Mouse (Mus musculus): ENCODE results near the gene Rab25.

The Rab25 gene

DNA sequence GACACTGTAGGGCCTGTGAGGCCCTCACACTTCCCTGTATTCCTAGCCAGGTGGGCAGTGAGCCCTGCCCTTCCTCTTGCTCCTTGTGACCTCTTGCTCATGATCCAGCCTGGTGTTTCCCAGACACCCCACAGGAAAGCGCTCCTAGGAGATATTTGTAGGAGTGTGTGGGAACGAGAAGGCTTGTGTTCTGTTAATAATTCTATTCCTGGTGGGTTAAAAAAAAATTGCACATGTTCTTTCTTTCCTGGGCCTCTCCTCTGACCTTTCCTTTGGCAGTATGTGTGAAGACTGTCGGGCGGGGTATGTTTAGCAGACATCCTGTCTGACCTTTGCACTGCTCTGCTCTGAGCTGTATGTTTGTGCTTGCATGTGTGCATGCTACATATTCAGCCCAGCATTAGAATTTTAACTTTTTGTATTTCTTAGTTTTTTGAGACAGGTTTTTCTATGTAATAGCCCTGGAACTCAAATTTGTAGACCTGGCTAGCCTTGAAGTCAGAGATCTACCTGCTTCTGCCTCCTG lies 18.5 kb upstream of the Rab25 start:
- DNase-seq = no peak

DNA sequence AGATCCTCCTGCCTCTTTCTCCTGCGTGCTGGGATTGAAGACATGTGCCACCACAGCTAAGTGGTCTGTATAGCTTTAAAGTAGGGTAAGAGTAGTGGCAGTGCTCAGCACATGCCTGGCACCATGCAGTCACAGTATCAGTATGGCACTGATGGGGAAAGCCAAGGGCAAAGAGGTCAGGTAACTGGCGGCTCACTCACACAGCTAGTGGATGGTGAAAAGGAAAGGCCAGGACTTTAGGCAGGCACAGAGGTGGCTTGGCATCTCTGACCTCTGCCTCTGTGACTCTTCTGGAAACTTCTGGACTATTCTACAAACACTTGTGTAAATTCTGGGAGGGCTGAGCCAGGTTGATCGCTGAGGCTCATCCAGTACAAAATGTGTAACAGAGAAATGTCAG lies 18.0 kb upstream of the Rab25 start:
- no peak for DNase-seq

DNA sequence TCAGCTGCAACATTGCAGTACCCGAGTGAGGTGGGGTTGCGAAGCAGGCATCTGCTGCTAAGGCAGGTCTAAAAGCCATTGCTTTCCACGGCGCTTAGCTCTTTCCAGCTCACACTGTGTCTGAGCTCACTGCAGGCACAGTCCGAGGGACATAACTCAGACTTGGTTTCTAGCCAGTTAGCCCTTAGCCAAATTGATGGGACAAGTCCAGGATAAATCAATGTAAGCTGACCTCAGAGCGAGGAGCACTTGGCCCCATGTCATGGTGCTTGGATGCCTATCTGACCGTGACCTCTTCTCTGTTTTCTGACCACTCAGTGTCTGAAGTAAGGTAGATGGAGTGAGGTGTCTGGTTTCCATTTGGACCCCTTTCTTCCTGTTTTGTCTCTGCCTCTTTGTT lies 15.9 kb upstream of the Rab25 start:
- no peak for DNase-seq

DNA sequence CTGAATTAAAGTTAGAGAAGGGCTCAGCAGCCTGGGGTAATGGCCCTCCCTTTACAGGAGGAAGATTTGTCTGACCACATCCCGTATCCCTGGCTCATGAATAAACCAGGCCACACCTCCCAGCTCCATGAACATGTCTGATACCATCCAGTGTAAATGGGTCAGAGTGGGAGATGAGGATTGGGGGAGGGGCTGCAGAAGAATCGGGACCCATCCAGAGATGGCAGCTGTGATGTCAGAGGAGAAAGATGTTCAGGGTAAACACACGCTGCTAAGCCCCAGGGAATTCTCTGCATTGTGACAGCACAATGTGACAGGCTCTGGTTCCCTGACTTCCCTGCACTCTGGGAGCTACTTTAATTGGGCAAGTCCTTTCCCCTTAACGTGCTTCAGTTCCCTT lies 15.3 kb upstream of the Rab25 start:
- no peak for DNase-seq

DNA sequence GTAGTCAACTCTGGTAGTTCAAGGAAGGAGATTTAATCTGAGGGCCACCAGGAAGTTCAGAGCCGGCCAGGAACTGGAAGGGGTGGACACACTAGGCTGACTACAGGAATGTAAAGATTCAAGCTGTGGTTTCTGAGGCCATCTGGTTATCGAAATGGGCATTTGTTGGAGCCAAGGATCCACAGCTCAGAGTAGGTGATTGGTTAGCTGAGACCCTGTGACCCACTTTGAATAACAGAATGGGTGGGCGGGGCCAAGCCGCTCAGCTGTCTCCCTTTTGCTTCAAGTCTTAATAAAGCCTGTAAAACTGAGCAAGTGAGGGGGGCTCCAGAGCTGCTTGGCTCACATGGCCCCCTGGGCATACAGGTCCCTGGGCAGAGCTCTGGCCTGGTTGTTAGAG lies 13.9 kb upstream of the Rab25 start:
- DNase-seq = no peak

DNA sequence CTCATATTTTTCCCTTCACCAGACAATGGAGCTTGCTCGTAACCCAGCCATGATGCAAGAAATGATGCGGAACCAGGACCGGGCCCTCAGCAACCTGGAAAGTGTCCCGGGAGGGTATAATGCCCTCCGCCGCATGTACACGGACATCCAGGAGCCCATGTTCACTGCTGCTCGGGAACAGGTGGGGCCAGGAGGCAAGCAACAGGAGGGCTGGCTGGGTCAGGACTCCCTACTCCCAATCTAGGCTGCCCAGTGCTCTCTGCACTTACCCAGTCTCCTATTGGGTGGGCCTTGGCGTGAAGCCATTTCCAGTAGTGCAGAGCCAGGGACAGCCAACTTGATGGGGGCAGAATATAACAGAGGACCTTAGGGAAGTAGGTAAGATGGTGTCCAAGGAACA lies 11.5 kb upstream of the Rab25 start:
- no peak for DNase-seq

DNA sequence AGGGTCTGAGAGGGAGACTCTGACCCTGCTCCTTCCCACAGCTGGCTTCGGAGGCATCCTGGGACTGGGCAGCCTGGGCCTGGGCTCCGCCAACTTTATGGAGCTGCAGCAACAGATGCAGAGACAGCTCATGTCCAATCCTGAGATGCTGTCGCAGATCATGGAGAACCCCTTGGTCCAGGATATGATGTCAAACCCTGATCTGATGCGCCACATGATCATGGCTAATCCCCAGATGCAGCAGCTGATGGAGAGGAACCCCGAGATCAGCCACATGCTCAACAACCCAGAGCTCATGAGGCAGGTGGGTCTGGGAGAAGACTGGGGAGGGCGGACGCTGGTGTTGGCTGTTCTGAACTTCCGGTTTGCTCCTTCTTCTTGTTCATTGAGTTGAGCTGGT lies 8.5 kb upstream of the Rab25 start:
- DNase-seq = no peak

DNA sequence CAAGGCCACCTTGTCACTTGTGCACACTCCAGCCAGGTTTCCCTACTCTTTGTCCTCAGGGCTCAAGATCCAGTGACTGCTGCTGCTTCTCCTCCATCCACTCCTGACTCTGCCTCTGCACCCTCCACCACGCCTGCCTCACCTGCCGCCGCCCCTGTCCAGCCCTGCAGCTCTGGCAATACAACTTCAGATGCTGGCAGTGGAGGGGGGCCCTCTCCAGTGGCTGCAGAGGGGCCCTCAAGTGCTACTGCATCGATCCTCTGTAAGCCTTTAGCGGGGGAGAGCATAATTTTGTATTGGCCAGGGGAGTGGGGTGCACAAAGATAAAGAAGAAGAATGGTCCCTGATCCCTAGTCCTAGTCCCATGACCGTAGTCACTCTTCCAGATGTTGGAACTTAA lies 7.6 kb upstream of the Rab25 start:
- no peak for DNase-seq

DNA sequence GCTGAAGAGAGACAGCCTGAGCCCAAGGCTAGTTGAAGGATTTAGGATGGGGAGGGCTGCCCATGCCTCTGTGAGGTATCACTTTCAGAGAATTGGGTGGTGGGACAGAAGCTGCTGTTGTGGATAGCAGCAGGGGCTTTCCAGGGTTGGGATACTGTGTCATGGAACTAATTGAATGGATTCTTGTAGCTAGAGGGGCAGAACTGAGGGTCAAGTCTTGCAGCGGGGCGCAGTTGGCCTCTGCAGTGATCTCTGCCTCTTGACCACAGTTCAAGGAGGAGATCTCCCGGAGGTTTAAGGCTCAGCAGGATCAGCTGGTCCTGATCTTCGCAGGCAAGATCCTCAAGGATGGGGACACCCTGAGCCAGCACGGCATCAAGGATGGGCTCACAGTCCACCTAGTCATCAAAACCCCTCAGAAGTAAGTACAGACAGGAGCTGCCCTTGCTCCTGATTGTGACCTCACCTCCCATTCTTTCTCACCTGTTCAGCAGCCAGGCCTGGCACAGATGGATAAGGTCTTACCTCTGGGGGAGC lies 7.0 kb upstream of the Rab25 start:
- DNase-seq = no peak

DNA sequence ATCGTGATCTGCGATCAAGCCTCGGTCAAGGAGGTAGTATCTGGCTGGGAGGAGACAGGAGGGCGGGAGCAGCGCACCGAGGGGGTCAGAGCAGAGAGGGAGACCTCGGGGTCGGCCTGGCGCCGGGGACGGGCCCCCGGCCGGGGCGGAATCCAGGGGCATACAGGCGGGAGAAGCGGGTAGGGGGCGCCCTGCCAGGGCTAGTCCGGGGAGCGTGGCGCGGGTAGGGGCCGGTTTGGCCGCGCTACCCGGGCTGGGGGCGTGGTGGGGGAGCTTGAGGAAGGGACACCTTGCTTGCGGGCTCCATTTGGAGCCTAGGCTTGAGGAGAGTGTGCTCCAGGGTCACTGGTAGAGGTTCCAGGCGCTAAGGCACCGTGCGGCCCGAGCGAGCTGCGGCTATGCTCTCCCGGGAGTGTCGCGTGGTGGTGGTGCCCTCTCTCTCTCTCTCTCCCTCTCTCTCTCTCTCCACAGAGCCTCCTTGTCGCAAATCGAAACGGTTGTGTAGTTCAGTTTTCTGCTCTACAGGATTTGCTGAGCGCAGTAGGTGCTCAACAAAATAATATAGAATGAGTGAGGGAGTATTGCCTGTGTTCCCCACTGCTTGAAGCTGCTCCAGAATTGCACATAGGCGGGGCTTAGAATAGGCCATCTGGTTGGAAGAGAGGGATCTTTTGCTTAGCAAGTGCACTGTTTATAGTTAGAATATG lies 5.9 kb upstream of the Rab25 start:
- peak in 1 of 2 experiments; percentile 71 for DNase-seq

DNA sequence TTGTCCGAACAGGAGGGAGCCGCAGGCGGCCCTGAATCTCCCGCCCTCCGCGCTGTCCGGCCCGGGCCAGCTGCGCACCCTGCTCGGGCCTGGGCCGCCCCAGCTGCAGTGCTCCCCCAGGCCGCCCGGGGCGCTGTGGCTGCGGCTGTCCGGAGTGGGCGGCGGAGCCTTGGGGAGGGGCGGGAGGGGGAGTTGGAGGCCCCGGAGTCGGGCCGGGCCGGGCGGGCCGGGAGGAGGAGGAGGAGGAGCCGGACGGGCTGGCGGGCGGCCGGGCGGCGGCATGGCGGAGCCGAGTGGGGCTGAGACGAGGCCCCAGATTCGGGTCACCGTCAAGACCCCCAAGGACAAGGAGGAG lies 5.4 kb upstream of the Rab25 start, which contains the start of gene Ubqln4:
TSS of gene Ubqln4 (plus strand) at position 234 of the 355 bp plus-strand sequence.
- DNase-seq = peak; percentile 84 to 93

DNA sequence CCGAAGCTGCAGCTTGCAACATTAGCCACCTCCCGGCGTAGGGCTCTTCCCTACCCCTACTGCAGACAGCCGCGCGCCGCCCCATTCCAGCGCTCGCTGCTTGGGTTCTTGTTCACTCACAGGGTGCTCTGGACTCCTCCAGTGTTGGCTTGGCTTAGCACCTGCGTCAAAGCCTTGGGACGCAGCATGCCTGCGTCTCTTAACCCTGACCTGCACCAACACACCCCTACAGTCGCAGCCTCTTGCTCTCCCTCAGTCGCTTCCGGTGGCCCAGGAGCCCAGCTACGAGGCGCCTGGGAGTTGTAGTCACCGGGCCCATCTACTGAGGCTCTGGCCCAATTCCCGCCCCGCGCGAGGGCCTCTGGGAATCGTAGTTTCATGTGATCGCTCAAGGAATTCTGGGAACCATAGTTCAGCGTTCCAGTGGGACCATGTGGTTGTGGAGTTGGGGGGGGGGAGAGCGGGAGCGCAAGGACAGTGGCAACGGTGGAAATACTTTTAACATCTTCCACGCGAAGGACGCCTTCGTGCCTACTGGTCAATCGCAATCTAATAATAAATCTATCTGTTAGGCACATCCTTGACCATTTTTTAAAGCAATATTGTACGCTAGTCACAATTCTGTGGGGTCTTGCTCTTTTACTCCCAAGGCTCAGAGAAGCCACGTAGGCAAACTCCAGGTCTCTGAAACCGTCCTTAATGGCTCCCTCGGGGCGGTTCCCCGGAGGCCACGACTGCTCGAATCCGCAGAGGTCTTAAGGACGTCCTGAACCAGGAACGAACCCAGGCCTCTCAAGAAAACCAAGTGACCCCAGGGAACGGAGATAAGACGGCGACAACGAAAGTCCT lies 4.8 kb upstream of the Rab25 start, which contains the start of gene Lamtor2:
TSS of gene Lamtor2 (minus strand) at position 399 of the 849 bp plus-strand sequence.
- peak; percentile 90 to 91 for DNase-seq

DNA sequence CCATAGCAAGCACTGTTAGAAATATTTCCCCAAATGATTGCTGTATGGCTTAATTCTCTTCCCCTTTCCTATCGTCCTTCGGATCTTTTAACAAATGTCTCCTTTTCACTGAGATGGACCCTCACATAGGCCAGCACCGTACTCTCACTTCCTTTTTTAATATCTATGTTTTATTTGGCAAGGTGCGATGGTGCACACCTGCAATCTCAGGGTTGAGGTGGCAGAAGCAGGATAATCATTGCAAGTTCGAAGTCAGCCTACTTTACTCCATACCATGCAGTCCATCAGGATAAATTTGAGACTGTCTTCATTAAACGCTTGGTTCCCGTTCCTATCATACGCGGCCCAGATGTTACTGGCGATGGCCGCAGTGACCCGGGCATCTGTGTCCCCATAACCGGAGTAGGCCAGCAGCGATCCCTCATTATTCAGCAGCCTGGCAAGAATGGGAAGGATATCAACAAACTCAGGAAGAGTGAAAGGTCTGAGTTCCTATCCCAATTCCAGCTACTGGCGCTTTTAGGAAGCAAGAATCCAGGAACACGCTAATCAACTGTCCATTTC lies 4.1 kb upstream of the Rab25 start:
- no peak for DNase-seq

DNA sequence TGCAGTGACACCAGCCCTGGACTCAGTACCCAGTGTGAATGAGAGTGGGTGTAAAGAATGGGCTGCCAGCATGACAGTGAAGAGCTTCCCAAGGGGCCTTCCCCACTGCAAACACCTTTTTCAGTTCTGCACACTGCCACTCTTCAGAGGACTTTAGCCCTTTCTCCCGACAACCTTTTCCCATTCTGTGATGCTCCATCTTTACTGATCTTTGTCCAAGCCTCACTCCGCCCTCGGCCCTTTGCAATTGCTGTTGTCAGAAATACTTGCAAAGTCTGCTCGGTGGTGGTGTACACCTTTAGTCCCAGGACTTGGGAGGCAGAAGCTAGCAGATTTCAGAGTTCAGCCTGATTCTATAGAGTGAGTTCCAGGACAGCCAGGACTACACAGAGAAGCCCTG lies 3.5 kb upstream of the Rab25 start:
- DNase-seq = no peak

DNA sequence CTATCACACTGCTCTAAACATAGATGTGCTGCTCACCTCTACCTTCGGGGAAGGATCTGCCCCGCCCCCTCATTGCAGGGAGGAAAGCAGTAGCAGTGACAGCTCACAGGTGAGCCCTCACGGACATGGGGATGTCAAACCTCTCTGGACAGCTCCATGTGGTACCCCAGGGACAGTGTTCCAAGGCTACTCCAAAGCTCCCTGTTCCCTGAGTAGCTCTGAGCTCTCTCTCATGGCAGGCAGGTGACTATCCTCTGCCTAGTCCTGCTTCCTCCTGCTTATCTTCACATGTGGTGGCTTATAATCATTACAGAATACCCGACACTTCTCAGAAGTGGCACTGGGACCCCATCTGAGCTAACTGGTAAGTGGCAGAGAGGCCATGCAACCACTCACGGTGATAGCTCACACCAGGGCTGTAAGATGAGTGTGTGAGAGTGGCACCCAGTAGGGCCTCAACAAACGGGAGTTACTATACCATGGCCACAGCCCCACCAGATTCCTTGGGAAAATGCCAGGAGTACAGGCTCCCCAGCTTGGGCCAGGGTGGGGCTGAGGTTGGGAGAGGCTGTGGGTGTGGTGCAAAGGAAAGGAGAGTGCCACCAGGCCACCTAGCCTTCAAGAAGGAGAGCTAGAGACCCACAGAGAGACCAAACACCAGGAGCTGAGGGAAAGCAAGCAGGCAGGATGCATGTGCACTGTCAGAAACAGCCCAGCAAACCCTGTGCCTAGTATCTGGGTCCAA lies 1.3 kb downstream of the Rab25 start:
- no peak for DNase-seq

DNA sequence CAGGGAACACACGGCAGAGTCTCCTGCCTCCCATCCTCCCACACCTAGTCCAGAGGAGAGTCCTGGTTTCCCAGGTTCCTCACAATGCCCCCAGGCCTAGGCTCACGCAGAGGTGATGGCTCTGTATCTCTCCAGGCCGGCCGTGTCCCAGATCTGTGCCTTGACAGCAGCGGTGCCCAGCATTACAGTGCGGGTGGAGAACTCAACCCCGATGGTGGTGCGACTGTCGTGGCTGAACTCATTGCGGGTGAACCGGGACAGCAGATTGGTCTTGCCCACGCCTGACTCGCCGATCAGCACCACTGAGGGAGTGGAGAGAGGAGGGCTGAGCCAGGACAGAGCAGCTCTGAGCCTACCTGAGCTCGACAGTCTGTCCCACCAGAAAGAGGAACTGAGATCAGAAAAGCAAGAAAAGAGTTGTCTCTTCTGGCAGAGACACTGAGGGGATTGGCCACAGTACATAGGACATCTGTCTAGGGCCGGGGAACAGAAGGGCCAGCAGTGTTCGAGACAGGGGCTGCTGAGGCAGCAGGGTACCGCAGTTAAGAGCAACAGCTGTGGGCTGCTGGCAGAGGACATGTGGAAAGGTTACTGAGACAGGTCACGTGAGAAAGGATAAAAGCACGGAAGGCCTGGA lies 3.0 kb downstream of the Rab25 start:
- DNase-seq = peak; percentile 37

DNA sequence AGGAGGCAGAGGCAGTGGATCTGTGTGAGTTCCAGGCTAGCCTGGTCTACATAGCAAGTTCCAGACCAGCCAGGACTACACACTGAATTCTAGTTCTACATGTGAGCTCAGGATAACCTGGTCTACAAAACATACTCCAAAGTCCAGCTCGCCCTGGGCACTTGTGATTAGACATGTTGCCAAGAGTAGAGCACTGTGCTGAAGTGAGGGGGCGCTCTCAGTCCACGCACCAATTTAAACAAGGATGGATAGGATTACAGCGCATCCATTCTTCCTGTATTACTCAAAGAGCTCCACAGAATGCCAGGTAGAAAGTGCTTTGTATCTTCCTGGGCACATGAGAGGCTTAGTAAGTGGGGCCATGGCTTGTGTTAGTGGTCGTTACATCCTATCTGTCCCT lies 3.6 kb downstream of the Rab25 start:
- no peak for DNase-seq

DNA sequence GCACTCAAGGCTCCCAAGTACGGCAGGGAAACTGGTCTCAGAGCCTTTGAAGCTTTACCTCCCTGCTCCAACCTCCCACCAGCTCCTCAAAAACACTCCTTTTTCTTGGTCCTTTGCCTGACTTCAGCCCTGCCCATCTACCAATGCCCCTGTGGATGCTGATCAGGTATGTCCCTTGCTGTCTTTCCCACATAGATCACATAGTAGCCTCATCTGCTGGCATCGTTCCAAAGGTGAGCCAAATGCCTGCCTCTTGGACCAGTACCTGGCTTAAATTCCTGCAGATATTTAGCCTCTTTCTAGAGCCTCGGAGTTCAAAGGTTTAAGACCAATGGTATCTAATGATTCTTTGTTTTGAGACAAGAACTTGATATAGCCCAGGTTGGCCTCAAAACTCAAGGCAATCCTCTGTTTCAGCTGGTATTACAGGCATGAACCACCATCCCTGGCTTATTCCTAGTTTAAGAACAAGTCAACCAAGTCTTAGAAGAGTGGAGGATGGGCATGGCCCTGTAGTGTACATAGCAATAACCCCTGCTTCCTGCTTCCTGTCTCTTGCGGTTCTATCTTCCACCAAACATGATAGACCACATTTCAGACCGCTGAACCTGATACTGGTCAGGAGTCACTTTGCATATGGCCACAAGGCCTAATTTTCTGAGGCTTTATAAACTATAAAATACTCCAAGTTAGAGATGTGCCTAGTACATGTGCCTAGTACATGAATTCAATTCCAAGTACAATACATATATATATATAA lies 4.3 kb downstream of the Rab25 start:
- no peak for DNase-seq

DNA sequence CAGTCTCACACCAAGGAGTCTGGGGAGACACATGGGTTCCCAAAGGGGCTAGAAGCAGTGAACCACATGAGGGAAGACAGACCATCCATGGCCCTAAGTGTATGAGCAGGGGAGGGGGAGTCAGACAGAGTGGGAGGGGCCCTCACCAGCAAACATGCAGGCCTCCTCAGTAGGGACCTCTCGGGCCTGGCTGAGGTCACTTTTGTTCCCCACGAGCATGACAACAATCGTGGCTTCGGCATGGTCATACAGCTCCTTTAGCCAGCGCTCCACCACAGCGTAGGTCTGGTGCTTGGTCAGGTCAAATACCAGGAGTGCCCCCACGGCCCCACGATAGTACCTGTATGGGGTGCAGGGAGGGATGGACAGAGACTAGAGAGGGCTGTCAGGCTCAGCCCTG lies 4.9 kb downstream of the Rab25 start:
- no peak for DNase-seq

DNA sequence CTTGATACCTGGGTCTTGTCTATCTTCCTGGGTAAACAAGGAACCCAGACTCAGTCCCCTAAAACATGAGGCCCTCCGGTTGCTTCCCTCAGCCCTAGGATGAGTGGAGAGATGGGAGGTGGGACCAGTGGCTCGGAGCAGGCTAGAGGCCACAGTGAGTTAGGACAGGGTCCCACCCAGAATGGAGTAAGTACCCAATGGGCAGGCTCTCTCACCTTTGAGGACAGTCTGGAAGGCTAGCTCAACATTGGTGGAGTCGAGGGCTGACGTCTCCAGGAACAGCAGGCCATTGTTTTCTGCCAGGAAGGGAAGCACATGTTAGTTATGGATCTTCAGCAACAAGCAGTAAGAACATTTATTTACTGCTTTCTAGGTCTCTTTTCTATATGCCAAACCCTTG lies 5.6 kb downstream of the Rab25 start:
- DNase-seq = no peak

DNA sequence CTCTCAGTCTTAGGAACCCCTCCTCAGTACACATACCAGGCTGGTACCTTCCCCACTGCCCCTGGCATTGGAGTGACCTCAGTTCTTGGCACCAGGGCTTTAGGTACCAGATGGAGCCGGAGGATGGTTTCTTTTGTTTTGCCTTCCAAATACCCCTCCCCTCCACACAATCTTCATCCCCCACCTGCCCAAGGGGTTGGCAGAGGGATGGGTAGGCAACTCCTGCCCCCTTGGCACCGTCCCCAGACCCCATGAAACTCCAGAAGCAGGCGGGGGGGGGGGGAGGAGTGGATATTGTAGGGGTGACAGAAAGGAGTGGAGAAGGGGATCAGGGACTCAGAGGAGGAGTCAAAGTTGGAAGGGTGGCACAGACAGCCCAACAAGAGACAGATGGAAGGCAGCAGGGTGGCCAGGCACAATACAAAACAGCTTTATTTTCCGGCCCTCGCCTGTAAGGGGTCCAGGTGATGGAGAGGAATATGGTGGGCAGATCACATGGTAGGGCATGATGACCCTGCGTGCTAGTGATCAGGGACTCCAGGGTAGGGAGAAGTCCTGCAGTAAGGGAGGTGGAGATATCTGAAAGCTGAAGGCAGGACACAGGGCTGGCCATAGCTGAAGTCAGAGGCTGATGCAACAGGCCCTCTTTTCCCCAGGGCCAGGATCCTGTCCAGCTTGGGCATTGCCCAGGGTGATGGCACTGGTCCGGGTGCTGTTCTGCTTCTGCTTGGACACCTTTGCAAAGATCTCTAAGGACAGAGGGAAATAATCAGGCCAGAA lies 6.3 kb downstream of the Rab25 start:
- DNase-seq = no peak

Measured in spleen, adult 18-20 months (tissue).